Mouse (Mus musculus): Measurements from ENCODE around the gene Map2k3.

- TF ChIP-seq POLR2A (IDR thresholded peaks at IDR 0.05; ENCODE audit: insufficient read depth, low read depth, low read length) (no peak), EP300 (IDR thresholded peaks at IDR 0.05; ENCODE audit: insufficient read depth, low read depth, low read length) (no peak), CTCF (IDR thresholded peaks at IDR 0.05) (no peak)
Observed at GRCm38 (mm10) chr11:60978658-60979057, 46.8 kb downstream of the Map2k3 start.
